Mouse (Mus musculus) cerebellum, adult 2 months (tissue): ENCODE measurements around the gene Rsrc2.

ENCODE experiments used
- CTCF ChIP-seq: fragments of 200-500 bp; IDR thresholded peaks from 2 replicates; pipeline ENCODE4 v1.5.1; 2011; ENCODE audit warnings: low read depth, mild to moderate bottlenecking, control low read depth, low read length, moderate library complexity, borderline replicate concordance; ENCODE audit not compliant: insufficient read depth
- POLR2A ChIP-seq: fragments of 200-500 bp; IDR thresholded peaks from 2 replicates; pipeline ENCODE4 v1.6.1; 2011; ENCODE audit warnings: low read length, control low read depth, borderline replicate concordance; ENCODE audit not compliant: insufficient read depth

- no peak for TF ChIP-seq POLR2A
- TF ChIP-seq CTCF, result no peak
Measured at GRCm38 (mm10) chr5:123793081-123793480, 43.9 kb upstream of the Rsrc2 start.
